Mouse (Mus musculus) testis, adult 2 months (tissue): Measurements from ENCODE around the gene Abcb5. TPM values are rescaled to one million over a fixed set of nuclear protein-coding genes. Genes with fewer than 3 reads are reported as not detected.

Source experiments
- H3K27ac ChIP-seq: fragments of 200-500 bp; 2 replicates; pipeline ENCODE4 v1.5.1; 2012; ENCODE audit warnings: low read depth, low read length; ENCODE audit not compliant: control insufficient read depth, insufficient read depth
- H3K27me3 ChIP-seq: fragments of 200-500 bp; 2 replicates; pipeline ENCODE4 v1.6.1; 2012; ENCODE audit warnings: mild to moderate bottlenecking, low read length, moderate library complexity; ENCODE audit not compliant: control insufficient read depth, insufficient read depth
- H3K36me3 ChIP-seq: fragments of 200-500 bp; 2 replicates; pipeline ENCODE4 v1.6.1; 2012; ENCODE audit warnings: mild to moderate bottlenecking, low read length; ENCODE audit not compliant: control insufficient read depth, insufficient read depth
- H3K4me1 ChIP-seq: fragments of 200-500 bp; 2 replicates; pipeline ENCODE4 v1.6.1; 2012; ENCODE audit warnings: low read length; ENCODE audit not compliant: control insufficient read depth, insufficient read depth
- H3K4me3 ChIP-seq: fragments of 200-500 bp; 2 replicates; pipeline ENCODE4 v1.5.1; 2012; ENCODE audit warnings: low read depth, mild to moderate bottlenecking, low read length, moderate library complexity, mixed read lengths; ENCODE audit not compliant: control insufficient read depth
- CTCF ChIP-seq: fragments of 200-500 bp; IDR thresholded peaks from 2 replicates; pipeline ENCODE4 v1.5.1; 2012; ENCODE audit warnings: low read depth, mild to moderate bottlenecking, inconsistent platforms, low read length, moderate library complexity; ENCODE audit not compliant: control insufficient read depth, insufficient read depth, insufficient replicate concordance
- POLR2A ChIP-seq: fragments of 200-500 bp; IDR thresholded peaks from 2 replicates; pipeline ENCODE4 v1.6.1; 2012; ENCODE audit warnings: low read depth, mild to moderate bottlenecking, inconsistent platforms, low read length, moderate library complexity; ENCODE audit not compliant: control insufficient read depth
- polyA plus RNA-seq: library from polyadenylated mRNA; depleted of rRNA; stranded (reverse); fragments of >200 nt; gene quantifications from 2 replicates; pipeline ENCODE4 v1.2.3, GENCODE M21; 2012

Gene Abcb5
- polyA plus RNA-seq, 1 experiment: 0.05 TPM

GRCm38 (mm10) chr12:118847381-118847780, 118.8 kb downstream of the Abcb5 start:
- peaks cover 20% of the 10 kb centered on the region for H3K4me1 ChIP-seq
- peaks cover 6% of the 10 kb centered on the region for H3K27me3 ChIP-seq
- TF ChIP-seq CTCF (no peak), POLR2A (no peak)
- H3K36me3 ChIP-seq: no peaks in the 10 kb centered on the region
- H3K4me3 ChIP-seq: no peak overlapping the region
- no peak overlapping the region for H3K27ac ChIP-seq

- Histone ChIP-seq H3K36me3 (no peaks in the 10 kb centered on the region), H3K4me1 (peaks cover 20% of the 10 kb centered on the region), H3K4me3 (peak overlapping the region; percentile 36), H3K27me3 (peaks cover 6% of the 10 kb centered on the region), H3K27ac (no peak overlapping the region)
- TF ChIP-seq POLR2A (no peak), CTCF (no peak)
Measured at GRCm38 (mm10) chr12:118846649-118847321, 119.4 kb downstream of the Abcb5 start.

GRCm38 (mm10) chr12:118846221-118846620, 120.0 kb downstream of the Abcb5 start, which contains the start of gene Sp8:
Gene Sp8, plus strand, starts transcription at chr12:118846329.
- Histone ChIP-seq H3K4me1 (peaks cover 20% of the 10 kb centered on the region), H3K36me3 (no peaks in the 10 kb centered on the region), H3K4me3 (peak within 1 kb of the TSS; percentile 36), H3K27ac (no peak within 1 kb of the TSS), H3K27me3 (peaks cover 6% of the 10 kb centered on the region)
- TF ChIP-seq CTCF (no peak), POLR2A (no peak)

- Histone ChIP-seq H3K27me3 (peaks cover 6% of the 10 kb centered on the region), H3K4me3 (no peak overlapping the region), H3K4me1 (peaks cover 20% of the 10 kb centered on the region), H3K36me3 (no peaks in the 10 kb centered on the region), H3K27ac (no peak overlapping the region)
- no peak for TF ChIP-seq POLR2A
- no peak for TF ChIP-seq CTCF
Measured at GRCm38 (mm10) chr12:118845351-118845750, 120.9 kb downstream of the Abcb5 start.

GRCm38 (mm10) chr12:118844841-118845240, 121.4 kb downstream of the Abcb5 start:
- peaks cover 6% of the 10 kb centered on the region for H3K27me3 ChIP-seq
- no peaks in the 10 kb centered on the region for H3K36me3 ChIP-seq
- peaks cover 20% of the 10 kb centered on the region for H3K4me1 ChIP-seq
- no peak overlapping the region for H3K27ac ChIP-seq
- no peak overlapping the region for H3K4me3 ChIP-seq
- TF ChIP-seq POLR2A: no peak
- TF ChIP-seq CTCF: no peak

- Histone ChIP-seq H3K27ac (no peak overlapping the region), H3K27me3 (peaks cover 6% of the 10 kb centered on the region), H3K36me3 (no peaks in the 10 kb centered on the region), H3K4me1 (peaks cover 18% of the 10 kb centered on the region), H3K4me3 (no peak overlapping the region)
- no peak for TF ChIP-seq POLR2A
Measured at GRCm38 (mm10) chr12:118844111-118844510, 122.1 kb downstream of the Abcb5 start.

- Histone ChIP-seq H3K4me1 (peaks cover 17% of the 10 kb centered on the region), H3K27ac (no peak overlapping the region), H3K36me3 (no peaks in the 10 kb centered on the region), H3K4me3 (no peak overlapping the region), H3K27me3 (peaks cover 6% of the 10 kb centered on the region)
- TF ChIP-seq CTCF (no peak), POLR2A (no peak)
Measured at GRCm38 (mm10) chr12:118842671-118843411, 123.4 kb downstream of the Abcb5 start.
